Mouse (Mus musculus) Muller cell, postnatal 12 days (primary cell): ENCODE results near the gene Arap1.

ENCODE experiments used
- DNase-seq: peaks from one replicate; pipeline ENCODE4 v3.0.0-alpha.2; 2015; ENCODE audit errors: inconsistent ontology term

Gene Arap1

DNA sequence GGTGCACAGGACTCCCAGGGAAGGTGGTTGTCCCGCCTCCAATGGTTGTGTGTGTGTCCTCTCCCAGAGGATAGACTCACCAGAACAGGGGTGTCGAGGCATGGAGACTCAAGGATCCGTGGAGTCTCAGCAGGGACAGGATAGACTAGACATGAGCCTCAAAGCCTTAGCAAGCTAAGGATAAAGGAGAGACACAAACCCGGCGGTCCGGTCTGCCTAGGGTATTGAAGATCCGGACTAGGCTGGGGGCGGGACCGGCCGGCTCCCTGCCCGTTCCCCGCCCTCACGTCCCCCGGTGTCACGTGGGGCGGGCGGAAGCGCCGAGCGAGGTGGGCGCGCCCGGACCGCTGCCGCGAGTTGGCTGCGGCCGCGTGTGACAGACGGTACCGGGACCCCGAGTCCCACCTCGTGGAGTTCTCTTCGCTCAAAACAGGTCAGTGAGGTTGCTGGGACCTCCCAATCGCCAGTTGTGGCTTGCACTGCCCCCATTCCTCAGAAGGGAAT, at the start of gene Arap1:
Arap1 (plus strand) TSS at position 301 of the 504 bp plus-strand sequence.
- peak; percentile 83 for DNase-seq

DNA sequence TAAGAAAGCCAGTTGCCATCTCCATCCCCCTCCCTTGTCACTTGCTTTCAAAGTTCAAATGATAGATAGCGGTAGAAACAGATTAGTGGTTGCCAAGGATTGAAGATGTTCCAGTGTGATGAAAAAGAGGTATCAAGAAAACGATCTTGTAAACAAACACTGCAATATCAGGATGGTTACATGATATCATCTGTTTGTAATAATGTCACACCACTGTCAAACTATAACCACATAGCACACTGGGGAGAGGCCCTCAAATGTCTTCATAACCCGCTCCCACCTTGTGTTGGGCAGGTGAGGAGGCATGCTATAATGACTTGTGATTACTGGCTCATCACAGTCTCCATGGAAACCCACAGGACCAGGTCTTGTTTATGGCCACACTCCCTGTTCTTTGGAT, 49.5 kb upstream of the Arap1 start:
- DNase-seq, result no peak

DNA sequence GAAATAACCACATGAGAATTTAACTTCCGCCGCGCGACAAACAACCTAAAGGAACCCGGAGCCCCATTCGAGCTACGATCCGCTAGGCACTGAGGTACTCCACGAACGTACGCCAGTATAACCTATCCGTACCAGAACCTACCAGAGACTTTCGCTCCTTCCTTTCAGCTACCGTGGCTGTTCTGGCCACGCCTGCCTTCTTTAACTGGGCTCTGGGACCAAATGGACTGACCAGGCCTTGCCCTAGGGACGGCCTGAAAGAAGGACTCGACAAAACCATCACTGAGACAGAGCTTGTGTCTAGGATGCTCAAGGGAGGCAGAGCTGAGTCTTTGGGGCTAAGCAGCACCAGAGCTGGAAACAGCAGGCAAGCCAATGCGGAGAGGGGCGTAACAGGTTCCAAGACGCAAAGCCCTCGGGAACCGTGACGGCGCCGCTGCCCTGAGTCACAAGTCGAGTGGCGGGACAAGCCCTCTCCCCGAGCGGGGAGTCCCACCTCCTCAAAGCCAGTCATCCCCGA, 46.4 kb upstream of the Arap1 start:
- DNase-seq, result no peak

DNA sequence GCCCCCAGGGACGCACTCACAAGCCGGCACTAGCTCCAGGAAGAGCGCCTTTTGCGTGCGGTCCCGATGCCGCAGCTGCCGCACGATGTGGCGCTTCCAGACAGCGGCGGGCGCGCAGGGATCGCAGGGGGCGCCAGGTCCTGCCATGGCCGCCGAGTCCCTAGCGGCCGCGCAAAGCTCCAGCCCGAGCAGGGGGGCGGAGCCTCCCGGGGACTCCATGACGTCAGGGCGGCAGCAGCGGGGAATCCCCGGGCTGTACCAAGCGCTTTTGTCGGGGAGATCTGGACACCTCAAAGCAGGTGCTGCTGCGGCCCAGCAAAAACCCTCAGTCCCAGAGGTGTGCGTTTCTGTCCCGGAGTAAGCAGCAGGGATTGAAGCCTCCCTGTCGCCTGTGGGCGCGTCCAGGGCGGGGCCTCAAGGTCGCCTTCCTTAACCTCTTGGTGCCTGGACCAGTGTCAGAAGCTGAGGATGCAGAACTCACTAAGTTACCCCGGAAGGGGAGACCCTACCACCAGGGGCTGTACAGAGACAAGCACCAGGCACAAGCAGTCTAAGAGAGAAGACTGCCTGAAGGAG, 45.9 kb upstream of the Arap1 start, which contains the start of gene Atg16l2:
Atg16l2 (minus strand) TSS at position 371 of the 576 bp plus-strand sequence.
- DNase-seq, result peak; percentile 98

DNA sequence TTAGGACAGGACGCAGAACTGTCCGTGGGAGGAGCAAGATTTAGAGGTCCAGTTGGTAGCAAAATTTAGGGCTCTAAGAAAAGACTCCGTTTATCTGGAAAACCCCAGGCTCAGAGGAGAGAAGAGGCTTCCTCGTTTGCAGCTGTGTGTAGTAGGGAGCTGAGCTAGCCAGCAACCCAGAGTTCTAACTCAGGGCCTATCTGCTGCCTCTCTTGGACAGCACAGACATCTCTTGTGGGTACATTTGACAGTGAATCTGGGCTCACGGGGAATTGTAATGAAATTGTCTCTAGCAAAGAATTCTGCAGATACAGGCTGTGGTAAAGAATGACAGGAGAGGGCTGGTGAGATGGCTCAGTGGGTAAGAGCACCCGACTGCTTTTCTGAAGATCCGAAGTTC, 45.2 kb upstream of the Arap1 start:
- no peak for DNase-seq

DNA sequence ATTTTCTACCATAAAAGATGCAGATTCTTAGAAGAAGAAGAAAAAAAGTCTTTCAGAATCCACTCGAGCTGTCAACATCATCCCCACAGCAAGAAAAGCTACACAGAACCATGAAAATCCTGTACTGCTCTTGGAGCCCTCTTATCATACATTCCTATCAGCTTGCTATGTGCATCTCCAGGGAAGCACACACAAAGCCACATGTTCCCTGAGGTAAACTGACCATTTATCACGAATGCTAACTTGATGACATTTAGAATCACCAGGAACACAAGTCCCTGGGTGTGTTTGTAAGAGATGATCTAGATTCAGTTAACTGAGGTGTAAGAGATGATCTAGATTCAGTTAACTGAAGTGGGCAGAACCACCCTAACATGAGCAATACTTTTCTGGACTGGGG, 41.0 kb upstream of the Arap1 start:
- DNase-seq, result no peak

DNA sequence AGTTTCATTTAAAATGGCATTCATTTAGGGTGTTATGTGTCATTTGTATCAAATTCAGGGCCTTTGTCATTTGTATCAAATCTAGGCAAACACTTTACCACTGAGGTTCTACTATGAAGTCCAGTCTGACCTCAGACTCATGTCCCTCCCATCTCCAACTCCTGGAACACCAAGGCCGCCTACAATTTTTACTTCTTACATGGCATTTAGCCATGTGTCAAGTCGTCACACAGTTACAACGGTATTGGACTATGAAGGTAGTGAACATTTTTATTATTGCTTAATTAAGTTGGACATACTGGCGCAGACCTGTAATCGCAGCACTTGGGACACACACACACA, 37.9 kb upstream of the Arap1 start:
- no peak for DNase-seq

DNA sequence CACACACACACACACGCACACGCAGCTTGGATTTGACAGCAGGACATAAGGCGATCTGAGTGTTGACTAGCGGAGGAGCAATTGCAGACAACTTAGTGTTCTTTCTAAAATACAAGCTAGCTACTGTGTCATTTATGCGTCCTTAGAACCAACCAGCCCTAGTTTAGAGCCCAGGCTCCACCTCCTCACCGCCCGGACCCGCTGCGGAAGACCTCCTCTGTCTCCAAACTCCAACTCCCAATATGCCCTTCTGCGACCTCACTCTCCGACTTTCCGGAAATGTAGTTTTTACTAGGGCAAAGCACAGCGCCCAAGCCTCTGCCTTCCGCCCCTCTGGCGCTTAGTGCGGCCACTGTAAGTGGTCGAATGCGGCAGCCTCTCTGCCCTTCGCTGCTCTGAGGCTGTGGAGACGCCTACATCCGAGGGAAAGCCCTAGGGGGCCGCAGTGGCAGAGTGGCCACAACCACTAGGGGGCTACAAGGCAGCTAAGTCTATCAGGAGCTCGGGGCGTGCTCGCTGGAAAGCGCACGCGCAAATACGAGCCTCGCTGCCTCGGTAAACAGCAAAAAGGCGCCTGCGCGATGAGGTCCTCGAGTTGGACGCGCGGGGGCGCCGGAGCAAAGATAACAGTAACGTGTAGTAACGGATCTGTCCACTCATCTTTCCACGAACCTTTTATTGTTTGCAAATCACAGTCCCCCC, 37.4 kb upstream of the Arap1 start:
- peak; percentile 98 for DNase-seq

DNA sequence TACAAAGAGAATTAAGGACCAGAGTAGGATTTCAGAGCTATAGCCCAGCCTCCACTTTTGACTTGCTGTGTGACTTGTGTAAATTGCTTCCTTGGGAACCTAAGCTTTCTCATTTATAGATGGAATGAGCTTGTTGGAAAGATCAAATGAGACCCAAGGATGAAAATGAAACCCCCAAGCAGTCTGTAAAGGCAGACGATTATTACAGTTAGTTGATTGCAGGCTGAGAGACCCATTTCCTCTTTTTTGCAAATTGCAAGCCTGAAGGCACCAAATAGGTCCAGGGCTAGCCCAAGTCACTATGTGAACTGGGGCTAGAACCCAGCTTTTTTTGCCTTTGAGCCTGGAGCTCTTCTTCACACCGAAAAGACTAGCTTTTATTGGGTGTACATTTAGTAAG, 36.8 kb upstream of the Arap1 start:
- no peak for DNase-seq

DNA sequence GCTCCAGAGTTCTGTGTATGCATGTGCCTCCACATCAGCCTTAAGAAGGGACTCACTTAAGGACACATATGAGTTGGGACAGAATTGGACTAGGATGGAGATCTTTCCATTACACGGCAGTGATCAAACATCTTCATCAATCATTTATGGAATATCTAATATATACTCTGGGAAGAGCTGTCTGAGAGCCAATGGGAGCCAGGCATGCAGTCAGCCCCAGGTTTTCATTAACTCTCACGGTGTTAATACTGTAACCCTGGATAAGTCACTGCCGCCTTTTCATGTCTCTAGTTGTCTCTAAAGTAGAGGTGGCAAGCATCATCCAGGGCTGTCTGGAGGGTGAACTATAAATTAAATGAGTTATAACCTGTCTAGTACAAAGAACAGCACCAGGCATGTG, 34.8 kb upstream of the Arap1 start:
- DNase-seq, result no peak

DNA sequence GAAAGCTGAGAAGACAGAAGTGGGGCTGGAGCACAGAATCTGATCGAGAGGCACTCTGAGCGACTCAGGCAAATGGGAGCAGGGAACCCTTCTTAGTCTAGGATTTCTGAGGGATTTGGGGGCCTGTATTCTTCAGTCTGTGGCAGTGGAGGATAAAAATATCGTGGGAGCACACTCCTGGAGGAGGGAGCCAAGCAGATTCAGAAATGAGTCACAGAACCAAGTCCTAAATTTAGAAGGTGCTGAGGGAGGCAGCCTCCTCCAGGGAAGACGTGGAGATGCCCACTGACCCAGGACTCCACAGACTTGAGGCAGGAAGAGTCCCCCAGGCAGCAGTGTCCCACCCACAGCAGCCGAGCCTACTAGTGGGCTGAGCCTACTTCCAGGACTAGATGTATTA, 33.5 kb upstream of the Arap1 start:
- no peak for DNase-seq

DNA sequence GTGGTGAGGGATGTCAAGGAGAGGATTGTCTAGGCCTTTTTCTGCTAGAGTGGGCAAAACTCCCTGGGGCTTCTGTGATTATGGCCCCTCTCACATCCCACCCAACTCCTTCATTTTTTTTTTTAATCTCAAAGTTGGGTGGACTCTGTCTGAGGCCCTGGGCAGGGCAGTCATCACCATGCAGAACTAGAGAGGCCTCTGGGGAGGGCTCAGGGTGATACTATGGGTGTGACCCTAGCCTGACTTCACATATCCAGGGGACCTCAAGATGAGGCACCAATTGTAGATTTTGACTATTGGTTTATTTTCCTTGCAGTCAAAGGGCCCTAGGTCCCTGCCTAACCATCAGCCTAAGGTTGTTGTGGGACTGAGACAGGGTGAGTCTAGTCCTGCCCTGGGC, 32.2 kb upstream of the Arap1 start:
- DNase-seq, result no peak

DNA sequence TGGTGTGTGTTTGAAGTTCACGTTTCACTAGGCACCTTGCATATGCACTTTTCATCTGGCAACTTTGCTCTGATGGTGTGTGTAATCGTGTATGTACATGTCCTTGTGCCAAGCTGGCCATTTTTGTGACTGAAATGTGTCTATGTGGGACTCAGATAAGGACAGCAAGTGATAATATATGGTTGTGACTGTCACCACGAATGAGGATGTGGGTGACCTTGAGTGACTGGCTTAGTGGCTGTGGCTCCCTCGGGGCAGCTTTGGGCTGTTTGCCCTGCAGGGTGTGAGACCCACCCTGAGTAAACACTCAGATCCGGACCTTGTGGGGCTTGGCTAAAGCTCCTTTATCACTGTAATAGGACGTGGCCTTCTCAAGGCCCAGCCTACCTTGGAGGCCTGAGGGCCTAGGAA, 31.3 kb upstream of the Arap1 start:
- no peak for DNase-seq

DNA sequence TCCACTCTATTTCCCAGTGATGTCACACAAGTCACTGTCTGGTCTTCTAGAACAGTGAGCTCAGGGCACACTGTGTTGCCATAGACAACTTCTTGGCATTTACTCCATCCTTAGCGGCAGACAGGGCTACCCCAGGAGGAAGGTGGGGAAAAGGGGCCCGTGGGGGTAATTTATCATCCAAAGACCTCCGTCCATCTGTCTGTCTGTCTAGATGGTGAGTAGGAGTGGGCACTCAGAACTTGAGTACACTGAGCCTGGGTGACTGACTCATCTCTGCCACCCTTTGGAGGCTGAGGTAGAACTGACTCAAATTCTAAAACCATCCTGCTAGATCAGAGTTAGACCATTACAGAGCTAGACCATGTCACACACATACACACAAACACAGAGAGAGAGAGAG, 30.9 kb upstream of the Arap1 start, which contains the start of gene Stard10:
Stard10 (plus strand) TSS at position 73 of the 400 bp plus-strand sequence.
- no peak for DNase-seq

DNA sequence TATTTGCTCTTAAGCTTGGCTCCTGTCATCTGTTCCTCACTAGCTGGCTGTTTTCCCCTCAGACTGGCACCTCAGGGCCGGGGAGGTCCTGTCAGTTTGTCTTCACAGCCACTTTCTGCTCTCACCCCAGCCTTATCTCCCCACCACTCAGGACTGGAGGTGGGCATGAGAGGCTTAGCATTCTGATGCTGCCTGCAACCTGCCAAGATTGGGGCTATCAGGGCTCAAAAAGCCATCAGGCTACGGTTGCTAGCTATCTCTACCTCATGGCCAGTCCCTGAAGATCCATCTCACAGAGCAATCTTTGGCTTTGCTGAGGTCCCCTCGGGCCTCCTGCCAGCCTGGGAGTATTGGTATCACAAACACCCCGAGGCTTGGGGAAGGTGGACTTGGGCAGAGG, 29.0 kb upstream of the Arap1 start:
- no peak for DNase-seq

DNA sequence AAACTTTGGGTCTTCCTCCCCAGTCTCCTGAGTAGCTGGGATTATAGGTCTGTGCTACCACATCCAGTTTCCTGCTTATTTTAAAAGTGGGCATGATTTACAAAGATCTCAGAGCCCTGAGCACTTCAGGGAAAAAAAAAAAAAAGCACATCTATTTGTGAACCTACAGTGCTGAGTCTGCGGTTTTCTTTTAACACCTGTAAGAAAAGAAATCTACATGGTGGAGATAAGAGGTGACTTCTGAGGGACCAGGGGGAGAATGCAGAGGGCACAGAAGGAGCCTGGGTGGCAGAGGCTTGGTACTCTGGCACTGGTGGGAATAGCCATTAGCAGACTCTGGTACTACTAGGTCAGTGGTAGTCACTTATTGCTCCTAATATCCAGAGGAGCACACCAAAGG, 28.1 kb upstream of the Arap1 start:
- no peak for DNase-seq

DNA sequence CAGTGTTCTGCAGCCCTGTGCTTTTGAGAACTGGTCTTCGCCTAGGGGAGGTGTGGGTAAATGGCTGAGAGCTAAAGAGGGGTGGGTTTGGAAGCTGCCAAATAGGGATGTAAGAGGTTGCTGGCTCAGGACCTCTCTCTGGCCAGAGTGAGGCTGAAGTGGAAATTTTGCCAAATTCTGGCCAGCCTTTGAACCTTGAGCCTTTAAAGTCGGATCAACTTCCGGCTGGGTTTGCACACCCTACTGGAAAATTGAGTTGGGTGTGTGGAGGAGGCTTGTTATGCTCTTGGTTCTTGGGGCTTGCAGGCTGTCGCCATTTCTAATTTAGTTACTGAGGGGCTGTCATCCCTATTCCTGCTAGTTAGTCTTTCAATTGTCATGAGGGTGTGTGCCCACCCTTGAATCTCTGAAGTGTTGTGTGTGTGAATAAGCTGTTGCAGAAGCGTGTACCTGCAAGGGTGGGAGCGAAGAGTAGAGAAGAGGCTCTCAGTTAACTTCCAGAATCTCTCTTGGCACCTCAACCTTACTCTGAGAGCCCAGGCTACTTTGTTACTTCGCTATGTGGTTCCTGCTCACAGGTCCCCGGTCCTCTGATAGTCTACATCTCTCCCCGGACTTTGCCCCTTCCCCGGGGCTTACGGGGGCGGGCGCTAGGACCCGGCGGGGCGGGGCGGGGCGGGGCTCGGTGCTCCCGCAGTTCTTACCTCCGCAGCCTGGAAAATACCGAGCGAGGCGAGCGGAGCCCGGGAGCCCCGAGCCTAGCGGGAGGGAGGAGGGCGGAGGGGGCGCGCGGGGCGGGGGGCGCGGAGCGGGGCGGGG, 27.3 kb upstream of the Arap1 start:
- peak; percentile 66 for DNase-seq

DNA sequence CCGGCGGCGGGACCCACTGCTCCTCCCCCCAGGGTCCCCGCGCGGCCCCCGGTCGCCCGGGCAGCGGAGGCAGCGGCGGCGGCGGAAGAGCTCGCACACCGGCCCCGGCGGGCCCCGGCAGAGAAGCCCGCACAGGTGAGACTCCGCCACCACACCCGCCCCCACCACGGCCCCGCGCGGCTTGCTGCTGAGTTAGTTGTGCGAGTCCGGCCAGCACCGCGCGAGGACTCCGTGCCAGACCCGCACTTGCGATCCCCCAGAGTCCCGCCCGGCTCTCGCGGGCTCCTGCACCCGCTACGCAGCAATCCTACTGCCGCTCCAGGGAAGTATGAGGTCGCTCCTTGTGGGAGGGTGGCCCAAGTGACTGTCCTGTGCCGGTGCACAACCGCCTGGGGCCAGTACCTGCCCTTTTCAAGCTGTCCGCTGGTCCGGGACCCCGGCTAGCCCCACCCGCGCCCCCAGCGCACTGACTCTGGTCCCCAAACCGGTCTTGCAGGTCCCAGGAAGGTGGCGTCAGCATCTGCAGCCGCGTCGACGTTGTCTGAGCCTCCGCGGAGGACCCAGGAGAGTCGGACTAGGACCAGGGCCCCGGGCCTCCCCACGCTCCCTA, 26.5 kb upstream of the Arap1 start:
- DNase-seq, result peak; percentile 53

DNA sequence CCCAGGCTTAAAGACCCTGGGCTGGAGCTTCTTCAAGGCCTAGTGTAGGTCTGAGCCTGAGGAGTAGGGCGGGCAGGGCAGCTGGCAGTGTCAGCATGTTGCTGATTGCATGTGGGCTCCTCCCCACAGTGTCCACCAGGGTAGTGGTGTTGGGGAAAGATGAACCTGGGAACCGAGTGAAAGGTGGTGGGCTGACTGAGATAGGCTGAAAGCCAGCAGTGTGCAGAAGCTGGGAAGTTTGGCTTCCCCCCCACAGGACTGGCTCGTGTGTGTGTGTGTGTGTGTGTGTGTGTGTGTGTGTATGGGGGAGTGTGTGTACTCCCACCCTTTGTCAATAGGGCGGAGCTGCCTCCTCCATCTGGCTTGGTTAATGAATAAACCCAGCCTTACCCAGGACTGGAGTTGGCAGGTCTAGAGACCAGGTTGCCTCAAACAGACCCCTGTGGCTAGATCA, 24.7 kb upstream of the Arap1 start:
- no peak for DNase-seq

DNA sequence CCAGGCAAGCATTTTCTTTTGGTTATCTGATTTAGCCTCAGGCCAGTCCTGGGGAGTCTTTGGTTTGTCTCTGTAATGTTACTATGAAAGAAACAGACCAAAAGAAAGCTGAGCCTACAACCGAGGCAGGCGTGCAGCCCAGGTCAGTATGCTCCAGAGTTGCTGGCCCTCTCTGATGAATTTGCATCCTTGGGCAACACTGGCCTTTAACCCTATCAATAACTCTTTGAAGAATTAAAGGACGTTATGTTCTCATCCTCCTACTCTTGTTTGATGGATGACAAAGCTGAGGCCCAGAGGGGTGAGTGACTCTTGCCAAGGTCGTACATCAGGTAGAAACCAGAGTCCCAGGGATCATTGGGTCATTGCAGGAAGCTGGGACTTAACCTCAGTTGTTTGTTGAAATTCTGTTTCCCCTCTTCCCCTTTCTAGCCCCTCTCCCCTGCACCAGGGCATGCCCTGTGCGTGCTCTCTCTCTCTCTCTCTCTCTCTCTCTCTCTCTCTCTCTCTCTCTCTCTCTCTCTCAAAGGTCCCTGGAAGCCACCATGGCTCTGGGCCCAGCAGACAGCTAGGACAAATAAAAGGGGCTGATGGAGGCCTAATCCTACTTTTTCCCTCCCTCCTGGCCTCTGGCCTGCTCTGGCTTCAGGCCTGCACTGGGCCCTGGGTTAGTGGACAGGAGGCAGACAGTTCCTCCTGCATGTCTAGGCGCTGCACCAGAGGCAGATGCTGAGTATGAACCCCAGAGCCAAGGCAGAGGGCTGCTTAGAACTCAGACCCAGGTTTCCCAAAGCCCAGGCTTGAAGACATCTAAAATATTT, 23.5 kb upstream of the Arap1 start:
- DNase-seq, result peak; percentile 57

DNA sequence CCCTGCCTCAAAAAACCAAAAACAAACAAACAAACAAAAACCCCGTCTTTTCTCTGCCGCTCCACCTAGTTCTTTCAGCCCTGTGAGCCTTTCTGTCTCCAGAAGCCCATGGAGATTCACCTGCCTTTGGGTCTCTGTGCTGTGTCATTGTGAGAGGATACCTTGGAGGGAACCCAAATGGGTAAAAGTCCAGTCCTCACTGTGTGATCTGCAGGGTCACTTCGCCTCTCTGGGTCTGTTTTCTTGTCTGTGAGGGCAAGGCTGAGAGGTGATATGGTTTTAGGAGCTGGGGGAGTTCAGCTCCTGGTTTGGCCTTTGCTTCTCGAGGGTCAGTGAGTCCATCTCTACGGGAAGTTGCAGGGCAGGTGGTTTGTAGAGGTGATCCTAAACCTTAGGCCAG, 21.9 kb upstream of the Arap1 start:
- DNase-seq, result no peak
